Mouse (Mus musculus) heart, postnatal 0 days (tissue): ENCODE measurements around the gene Hpd.

Experiments used
- CTCF ChIP-seq: IDR thresholded peaks from 2 replicates; pipeline ENCODE4 v1.5.1; 2016; ENCODE audit warnings: antibody characterized with exemption, control low read depth, low read depth
- EP300 ChIP-seq: IDR thresholded peaks from 2 replicates; pipeline ENCODE4 v1.6.1; 2016; ENCODE audit warnings: antibody characterized with exemption, low read depth

DNA sequence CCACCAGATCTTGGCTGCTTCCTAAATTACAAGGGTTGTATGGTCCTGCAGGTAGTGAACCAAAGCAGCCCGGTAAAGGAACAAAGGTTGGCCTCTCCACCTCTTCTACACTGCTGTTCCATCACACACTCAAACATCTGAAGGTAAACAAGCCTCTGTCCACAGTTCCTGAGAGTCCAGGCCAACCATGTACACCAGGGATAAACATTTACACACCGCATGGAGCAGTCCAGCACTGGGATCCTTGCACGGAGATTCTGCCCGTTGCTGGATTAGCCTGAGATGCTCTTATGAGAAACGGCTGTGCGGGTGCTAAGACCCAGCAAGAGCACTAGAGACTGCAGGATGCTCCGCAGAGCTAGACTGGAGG is 19.0 kb upstream of the Hpd start:
- no peak for TF ChIP-seq CTCF
- TF ChIP-seq EP300: no peak
